Mouse (Mus musculus) CH12.LX (cell line): ENCODE measurements around the gene Pak1. TPM values are rescaled to one million over a fixed set of nuclear protein-coding genes. Genes with fewer than 3 reads are reported as not detected.

Source experiments
- DNase-seq: peaks from one replicate; pipeline ENCODE4 v3.0.0-alpha.2; 2013; ENCODE audit errors: extremely low read depth
- H3K27ac ChIP-seq: 2 replicates; pipeline ENCODE4 v1.5.1; 2012; ENCODE audit warnings: low read depth, mild to moderate bottlenecking, control low read depth, moderate library complexity; ENCODE audit not compliant: insufficient read depth
- H3K27me3 ChIP-seq: replicated peaks from 2 replicates; pipeline ENCODE3; 2012; ENCODE audit warnings: inconsistent platforms
- H3K36me3 ChIP-seq, 2 experiments: replicated peaks in 1 of 2; 2 replicates each; pipeline versions ENCODE3 to v1.6.1; 2012; ENCODE audit warnings: inconsistent platforms in 1 of 2, low read length in 1 of 2, mild to moderate bottlenecking in 1 of 2, mixed read lengths in 1 of 2, moderate library complexity in 1 of 2; ENCODE audit not compliant: control insufficient read depth in 1 of 2, insufficient read depth in 1 of 2
- H3K4me1 ChIP-seq, 2 experiments: 2 replicates each; pipeline ENCODE4 v1.6.1; 2012; ENCODE audit warnings: inconsistent platforms in 1 of 2, moderate library complexity in 1 of 2; ENCODE audit not compliant: insufficient read depth in 2 of 2, control insufficient read depth in 1 of 2
- H3K4me2 ChIP-seq: 2 replicates; pipeline ENCODE4 v1.6.1; 2012; ENCODE audit warnings: low read depth, mild to moderate bottlenecking, control low read depth; ENCODE audit not compliant: poor library complexity, insufficient read depth, severe bottlenecking
- H3K4me3 ChIP-seq, 3 experiments: fragments of 150-350 bp in 1 of 3; sonication (generic) in 1 of 3; replicated peaks in 1 of 3; 2 replicates each; pipeline versions ENCODE3 to v1.5.1; 2011 to 2012; ENCODE audit warnings: low read depth in 2 of 3, low read length in 2 of 3, mild to moderate bottlenecking in 2 of 3, moderate library complexity in 2 of 3, control low read depth in 1 of 3, improper control_type of control experiment in 1 of 3, inconsistent platforms in 1 of 3, mixed read lengths in 1 of 3; ENCODE audit not compliant: poor library complexity in 1 of 3
- H3K79me2 ChIP-seq: replicated peaks from 2 replicates; pipeline ENCODE4 v1.6.1; 2012; ENCODE audit warnings: mild to moderate bottlenecking, moderate library complexity; ENCODE audit not compliant: control insufficient read depth, poor library complexity, insufficient read depth, severe bottlenecking; ENCODE audit errors: extremely low read depth
- H3K9ac ChIP-seq: 2 replicates; pipeline ENCODE4 v1.6.1; 2012; ENCODE audit warnings: low read depth, mild to moderate bottlenecking, control low read depth, moderate library complexity; ENCODE audit not compliant: insufficient read depth
- H3K9me3 ChIP-seq: replicated peaks from 2 replicates; pipeline ENCODE3; 2012; ENCODE audit warnings: low read length, inconsistent platforms, mixed read lengths
- BHLHE40 ChIP-seq: IDR thresholded peaks from 2 replicates; pipeline ENCODE4 v1.6.1; 2011; ENCODE audit warnings: mild to moderate bottlenecking, low read depth, low read length, improper control_type of control experiment
- CHD1 ChIP-seq: IDR thresholded peaks from 2 replicates; pipeline ENCODE4 v1.6.1; 2012; ENCODE audit warnings: low read depth, low read length, improper control_type of control experiment, inconsistent platforms
- CTCF ChIP-seq, 2 experiments: IDR thresholded peaks in 1 of 2; conservative IDR thresholded peaks in 1 of 2; 2 replicates each; pipeline ENCODE4 v1.5.1; 2011 to 2012; ENCODE audit warnings: low read depth in 2 of 2, low read length in 2 of 2, improper control_type of control experiment in 1 of 2, inconsistent platforms in 1 of 2, mild to moderate bottlenecking in 1 of 2, moderate library complexity in 1 of 2
- E2F4 ChIP-seq: IDR thresholded peaks from 2 replicates; pipeline ENCODE4 v1.6.1; 2011; ENCODE audit warnings: low read depth, low read length, improper control_type of control experiment; ENCODE audit not compliant: insufficient replicate concordance
- ELF1 ChIP-seq: IDR thresholded peaks from 2 replicates; pipeline ENCODE4 v1.6.1; 2014; ENCODE audit warnings: low read depth, mild to moderate bottlenecking, inconsistent platforms, low read length, improper control_type of control experiment
- ETS1 ChIP-seq: conservative IDR thresholded peaks from 2 replicates; pipeline ENCODE4 v1.6.1; 2012; ENCODE audit warnings: low read depth, mild to moderate bottlenecking, inconsistent platforms, low read length, improper control_type of control experiment, moderate library complexity
- HCFC1 ChIP-seq: IDR thresholded peaks from 2 replicates; pipeline ENCODE4 v1.6.1; 2012; ENCODE audit warnings: low read depth, mild to moderate bottlenecking, inconsistent platforms, low read length, improper control_type of control experiment
- JUN ChIP-seq: IDR thresholded peaks from 2 replicates; pipeline ENCODE4 v1.6.1; 2011; ENCODE audit warnings: low read depth, mild to moderate bottlenecking, low read length, improper control_type of control experiment, moderate library complexity; ENCODE audit not compliant: insufficient read depth
- JUND ChIP-seq: conservative IDR thresholded peaks from 2 replicates; pipeline ENCODE4 v1.6.1; 2011; ENCODE audit warnings: low read depth, low read length, improper control_type of control experiment
- KAT2A ChIP-seq: IDR thresholded peaks from 2 replicates; pipeline ENCODE4 v1.6.1; 2012; ENCODE audit warnings: low read length, improper control_type of control experiment, inconsistent platforms; ENCODE audit not compliant: insufficient replicate concordance
- MEF2A ChIP-seq: IDR thresholded peaks from 2 replicates; pipeline ENCODE4 v1.6.1; 2014; ENCODE audit warnings: low read depth, mild to moderate bottlenecking, inconsistent platforms, low read length, improper control_type of control experiment, borderline replicate concordance
- MXI1 ChIP-seq: IDR thresholded peaks from 2 replicates; pipeline ENCODE4 v1.6.1; 2011; ENCODE audit warnings: mild to moderate bottlenecking, low read depth, low read length, improper control_type of control experiment
- MYC ChIP-seq: IDR thresholded peaks from 2 replicates; pipeline ENCODE4 v1.6.1; 2011; ENCODE audit warnings: low read depth, mild to moderate bottlenecking, improper control_type of control experiment, low read length
- NELFE ChIP-seq: IDR thresholded peaks from 2 replicates; pipeline ENCODE4 v1.6.1; 2011; ENCODE audit warnings: low read depth, low read length, improper control_type of control experiment
- TBP ChIP-seq: conservative IDR thresholded peaks from 2 replicates; pipeline ENCODE4 v1.6.1; 2011; ENCODE audit warnings: low read depth, low read length, improper control_type of control experiment
- UBTF ChIP-seq: IDR thresholded peaks from 2 replicates; pipeline ENCODE4 v1.6.1; 2012; ENCODE audit warnings: low read depth, mild to moderate bottlenecking, inconsistent platforms, low read length, improper control_type of control experiment, moderate library complexity
- USF2 ChIP-seq: conservative IDR thresholded peaks from 2 replicates; pipeline ENCODE4 v1.6.1; 2011; ENCODE audit warnings: low read depth, low read length, improper control_type of control experiment
- ZMIZ1 ChIP-seq: IDR thresholded peaks from 2 replicates; pipeline ENCODE4 v1.6.1; 2012; ENCODE audit warnings: low read depth, mild to moderate bottlenecking, inconsistent platforms, low read length, improper control_type of control experiment
- ZNF384 ChIP-seq: IDR thresholded peaks from 2 replicates; pipeline ENCODE4 v1.6.1; 2012; ENCODE audit warnings: low read depth, low read length, improper control_type of control experiment, inconsistent platforms
- dilution Hi-C: fragments of 300-500 bp; cut with MboI; formaldehyde crosslinking; loops from 2 replicates; pipeline ENCODE4 v1.14.3; 2020; ENCODE audit warnings: low sequenced_read_pairs; ENCODE audit not compliant: extremely low pct_unique_long_range_greater_than_20kb, extremely low pct_ligation_motif_present
- in situ Hi-C: fragments of 300-500 bp; cut with MboI; formaldehyde crosslinking; loops from 3 replicates; pipeline ENCODE4 v1.14.3; 2019; ENCODE audit warnings: low sequenced_read_pairs, low pct_ligation_motif_present, low pct_unique_long_range_greater_than_20kb, mixed read lengths
- polyA plus RNA-seq: library from polyadenylated mRNA; unstranded; fragments of >175 nt; gene quantifications from 2 replicates; pipeline ENCODE4 v1.2.1, GENCODE M21; 2012; ENCODE audit warnings: low read depth; ENCODE audit not compliant: insufficient read length
- total RNA-seq, 2 experiments: library from RNA; depleted of rRNA; stranded (reverse); fragments of 300-350 nt in 1 of 2; fragments of >200 nt in 1 of 2; gene quantifications; 2 replicates each; pipeline ENCODE4 v1.2.3; 2012 to 2014

Gene Pak1
- total and polyA plus RNA-seq, 3 experiments = 0.93 to 5.4 (median 4.1) TPM

- no peak for TF ChIP-seq E2F4
- no peak for TF ChIP-seq ZMIZ1
- no peak for TF ChIP-seq MYC
- TF ChIP-seq CHD1 = no peak
- no peak for TF ChIP-seq MEF2A
- TF ChIP-seq NELFE = no peak
- TF ChIP-seq, all 38 proteins: peak for 8
Measured at GRCm38 (mm10) chr7:97747787-97748497, 40.4 kb upstream of the Pak1 start (continued).

GRCm38 (mm10) chr7:97748527-97749206 lies 39.7 kb upstream of the Pak1 start:
- in situ Hi-C loops = no loop called here

More at GRCm38 (mm10) chr7:97748527-97749206, 39.7 kb upstream of the Pak1 start:
- Histone ChIP-seq H3K9me3 (no peaks in the 10 kb centered on the region), H3K4me1 (peaks cover 2 to 7% of the 10 kb centered on the region in 2 experiments; a peak in 2 of 4 replicates), H3K79me2 (no peaks in the 10 kb centered on the region), H3K27me3 (peaks cover 13% of the 10 kb centered on the region), H3K27ac (no peak overlapping the region), H3K9ac (peak overlapping the region; percentile 22; the same call in 1 of the 2 replicates), H3K4me3 (peak overlapping the region; percentile 45 to 65 (median 60)), H3K4me2 (peak overlapping the region; percentile 79), H3K36me3 (no peaks in the 10 kb centered on the region)
- dilution Hi-C loops = no loop called here
- peak; percentile 28 for DNase-seq
- TF ChIP-seq MYC = no peak
- no peak for TF ChIP-seq ZNF384
- peak; percentile 63; the same call in 1 of the 2 replicates for TF ChIP-seq MXI1
- no peak for TF ChIP-seq ELF1
- no peak for TF ChIP-seq BHLHE40
- TF ChIP-seq CTCF (conservative IDR thresholded peaks at IDR 0.05 in 1 of 2, IDR thresholded peaks at IDR 0.05 in 1 of 2; ENCODE audit: low read depth in 2 of 2, low read length in 2 of 2) = no peak
- TF ChIP-seq CHD1 = 0 out of 2 replicates have a peak, but pooled peaks have one; percentile 47
- no peak for TF ChIP-seq JUN
- no peak for TF ChIP-seq TBP
- no peak for TF ChIP-seq JUND
- peak; percentile 18; the same call in 1 of the 2 replicates for TF ChIP-seq HCFC1
- 0 out of 2 replicates have a peak, but pooled peaks have one; percentile 9 for TF ChIP-seq ETS1
- no peak for TF ChIP-seq KAT2A
- TF ChIP-seq UBTF = 0 out of 2 replicates have a peak, but pooled peaks have one; percentile 16
- no peak for TF ChIP-seq USF2
